Mouse (Mus musculus) bone marrow, adult 2 months (tissue): ENCODE results near the gene Tmprss12.

Experiments
- CTCF ChIP-seq: fragments of 200-500 bp; IDR thresholded peaks from 2 replicates; pipeline ENCODE4 v1.5.1; 2011; ENCODE audit warnings: low read length, control low read depth; ENCODE audit not compliant: control insufficient read depth, insufficient read depth
- POLR2A ChIP-seq: fragments of 200-500 bp; IDR thresholded peaks from 2 replicates; pipeline ENCODE4 v1.6.1; 2011; ENCODE audit warnings: low read depth, mild to moderate bottlenecking, control low read depth, low read length, borderline replicate concordance; ENCODE audit not compliant: control insufficient read depth

DNA sequence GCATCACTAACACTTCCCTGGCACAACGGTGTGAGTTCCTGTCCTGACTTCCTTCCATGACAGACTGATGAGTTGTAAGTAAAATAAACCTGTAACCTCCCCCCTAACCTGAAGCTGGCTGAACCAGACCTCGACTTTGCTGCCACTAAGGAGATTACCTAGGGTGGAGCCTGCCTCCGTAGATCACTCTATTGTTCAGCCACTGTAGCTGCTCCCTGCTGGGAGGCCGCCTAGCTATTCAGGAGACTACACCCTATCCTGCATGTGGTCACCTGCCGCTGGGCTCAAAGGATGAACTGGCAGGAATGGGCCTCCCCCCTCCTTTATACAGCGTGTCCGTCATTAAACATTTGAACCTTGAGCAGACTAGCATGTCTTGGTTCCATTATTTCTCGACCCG lies 10.9 kb upstream of the Tmprss12 start:
- TF ChIP-seq POLR2A (no peak), CTCF (no peak)
